Mouse (Mus musculus): ENCODE measurements around the gene Tapt1.
"Not testable (repeated sequence)": the region's sequence is repeated elsewhere in the genome, so short reads cannot be mapped to it uniquely, and the experiment has no call there.

Gene Tapt1

DNA sequence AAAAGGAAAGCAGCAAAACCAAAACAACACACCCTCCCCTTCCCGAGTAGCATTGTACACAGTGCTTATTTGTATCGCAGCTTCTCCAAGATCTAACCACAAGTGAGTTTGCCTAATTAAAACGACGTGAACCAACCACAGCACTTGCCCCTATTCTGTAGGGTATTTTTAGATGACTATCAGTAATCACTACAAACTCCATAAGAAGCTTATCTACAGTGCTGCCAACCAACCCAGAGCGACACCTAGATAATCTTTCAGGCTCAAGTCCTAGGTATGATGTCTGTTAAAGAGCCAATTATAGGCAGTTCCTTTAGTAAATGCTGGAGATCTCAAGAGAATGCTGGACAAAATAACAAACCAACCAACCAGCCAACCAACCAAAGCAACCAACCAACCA is 28.6 kb downstream of the Tapt1 start:
- no peak for DNase-seq

GRCm38 (mm10) chr5:44196167-44196566 is 30.3 kb downstream of the Tapt1 start:
- no peak for DNase-seq

GRCm38 (mm10) chr5:44187370-44187769 is 39.1 kb downstream of the Tapt1 start:
- no peak for DNase-seq

DNA sequence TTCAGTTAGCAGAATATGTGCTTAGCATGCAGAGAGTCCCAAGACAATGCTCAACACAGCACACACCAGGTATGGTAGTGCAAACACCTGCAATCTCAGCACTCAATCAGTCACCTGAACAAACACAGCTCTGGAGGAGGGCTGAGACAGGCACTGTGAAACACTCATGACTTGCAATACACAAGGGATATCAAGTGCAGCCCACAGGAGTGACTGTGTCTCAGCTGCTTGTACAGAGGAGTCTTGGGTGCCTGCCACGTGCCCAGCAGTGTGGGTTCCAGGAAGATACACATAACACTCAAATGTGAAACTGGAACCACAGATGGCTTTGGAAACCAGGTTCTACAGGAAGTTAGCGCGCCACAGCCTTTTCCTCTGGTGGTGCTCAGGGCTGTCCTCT is 44.8 kb downstream of the Tapt1 start:
- peak in 1 of 2 experiments; percentile 17 for DNase-seq

GRCm38 (mm10) chr5:44180450-44180849 is 46.0 kb downstream of the Tapt1 start:
- DNase-seq: no peak

DNA sequence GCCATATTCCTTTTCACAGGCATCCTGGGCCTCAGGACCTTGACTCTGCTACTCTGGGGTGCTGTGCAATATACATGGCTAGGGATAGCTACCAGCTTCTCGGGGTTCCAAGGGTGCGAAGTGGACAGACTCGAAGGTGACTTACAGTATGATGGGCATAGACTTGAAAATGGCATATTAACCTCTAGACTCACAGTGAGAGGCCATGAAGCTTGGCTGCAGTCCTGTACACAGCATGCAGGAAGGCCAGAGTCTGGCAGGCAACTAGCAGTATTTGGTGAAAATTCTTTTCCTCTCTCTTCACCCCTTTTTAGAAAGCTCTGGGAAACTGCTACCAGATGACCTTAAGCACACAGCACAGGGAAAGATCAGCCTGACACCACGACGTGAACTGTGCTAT is 52.4 kb downstream of the Tapt1 start:
- no peak for DNase-seq

GRCm38 (mm10) chr5:44166866-44167265 is 59.6 kb downstream of the Tapt1 start:
- no peak for DNase-seq

- peak; percentile 41 to 54 for DNase-seq
Observed at GRCm38 (mm10) chr5:44165854-44166253, 60.6 kb downstream of the Tapt1 start.

DNA sequence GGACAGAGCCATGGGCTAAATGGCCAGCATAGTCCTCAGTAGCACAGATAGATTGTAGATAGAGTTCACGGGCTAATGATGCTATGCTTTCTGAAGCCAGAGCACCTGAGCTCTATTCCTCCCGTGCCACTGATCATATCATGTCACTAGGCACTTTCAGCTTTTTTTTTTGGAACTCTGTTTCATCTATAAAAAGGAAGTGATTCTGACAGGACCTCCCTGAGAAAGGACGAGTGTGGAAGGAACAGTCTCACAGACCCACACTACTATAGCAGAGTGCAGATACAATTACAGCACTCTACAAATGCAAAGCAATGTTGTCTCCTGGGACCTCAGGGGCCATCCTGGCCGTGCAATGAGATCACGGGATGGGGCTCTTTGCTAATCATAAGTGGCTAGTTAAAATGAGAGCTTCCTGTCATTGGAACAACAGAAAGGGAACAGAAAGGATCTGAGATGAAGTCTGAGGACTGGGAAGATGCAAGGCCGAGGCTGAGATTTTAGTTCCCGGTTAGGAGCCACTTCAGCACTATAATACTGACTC is 62.1 kb downstream of the Tapt1 start:
- no peak for DNase-seq

- no peak for DNase-seq
Observed at GRCm38 (mm10) chr5:44163318-44163717, 63.1 kb downstream of the Tapt1 start.

- no peak for DNase-seq
Observed at GRCm38 (mm10) chr5:44162786-44163185, 63.6 kb downstream of the Tapt1 start.

- DNase-seq: no peak
Observed at GRCm38 (mm10) chr5:44159679-44160438, 66.6 kb downstream of the Tapt1 start.

DNA sequence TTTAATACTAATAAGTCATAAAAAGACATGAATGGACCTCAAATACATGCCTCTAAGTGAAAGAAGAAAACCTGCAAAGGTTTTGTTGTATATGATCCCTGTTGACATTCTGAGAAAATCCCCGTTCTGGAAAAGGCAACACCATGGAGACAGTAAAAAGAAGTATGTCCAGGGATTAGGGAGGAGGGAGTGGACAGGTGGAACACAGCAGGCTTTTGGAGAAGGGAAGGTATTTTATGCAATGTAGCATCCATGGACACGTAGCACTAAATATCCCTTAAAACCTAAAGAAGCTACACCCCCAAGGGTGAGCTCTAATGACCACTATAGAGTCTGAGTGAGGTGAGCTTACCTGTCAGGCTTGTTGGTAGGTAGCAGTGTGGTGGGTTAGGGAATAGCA is 67.2 kb downstream of the Tapt1 start:
- no peak for DNase-seq

DNA sequence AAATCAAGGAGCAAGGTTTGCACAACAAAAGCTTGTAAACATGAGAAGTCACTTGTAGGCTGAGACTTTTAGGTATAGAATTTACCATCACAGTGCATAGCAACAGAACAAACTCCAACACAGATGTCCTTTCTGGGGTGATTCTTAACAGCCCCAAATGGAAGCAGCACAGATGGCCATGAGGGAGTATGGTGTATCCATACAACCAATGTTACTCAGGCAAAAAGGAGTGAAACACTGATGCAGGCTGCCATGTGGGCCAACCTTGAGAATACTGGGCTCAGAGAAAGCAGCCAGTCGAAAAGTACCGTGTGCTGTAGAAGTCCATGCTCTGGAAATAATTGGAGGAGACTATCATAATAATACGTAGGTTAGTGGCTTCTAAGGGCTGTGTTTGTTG is 68.0 kb downstream of the Tapt1 start:
- no peak for DNase-seq

GRCm38 (mm10) chr5:44157760-44158159 is 68.7 kb downstream of the Tapt1 start:
- no peak for DNase-seq

GRCm38 (mm10) chr5:44153050-44153449 is 73.4 kb downstream of the Tapt1 start:
- DNase-seq: no peak

DNA sequence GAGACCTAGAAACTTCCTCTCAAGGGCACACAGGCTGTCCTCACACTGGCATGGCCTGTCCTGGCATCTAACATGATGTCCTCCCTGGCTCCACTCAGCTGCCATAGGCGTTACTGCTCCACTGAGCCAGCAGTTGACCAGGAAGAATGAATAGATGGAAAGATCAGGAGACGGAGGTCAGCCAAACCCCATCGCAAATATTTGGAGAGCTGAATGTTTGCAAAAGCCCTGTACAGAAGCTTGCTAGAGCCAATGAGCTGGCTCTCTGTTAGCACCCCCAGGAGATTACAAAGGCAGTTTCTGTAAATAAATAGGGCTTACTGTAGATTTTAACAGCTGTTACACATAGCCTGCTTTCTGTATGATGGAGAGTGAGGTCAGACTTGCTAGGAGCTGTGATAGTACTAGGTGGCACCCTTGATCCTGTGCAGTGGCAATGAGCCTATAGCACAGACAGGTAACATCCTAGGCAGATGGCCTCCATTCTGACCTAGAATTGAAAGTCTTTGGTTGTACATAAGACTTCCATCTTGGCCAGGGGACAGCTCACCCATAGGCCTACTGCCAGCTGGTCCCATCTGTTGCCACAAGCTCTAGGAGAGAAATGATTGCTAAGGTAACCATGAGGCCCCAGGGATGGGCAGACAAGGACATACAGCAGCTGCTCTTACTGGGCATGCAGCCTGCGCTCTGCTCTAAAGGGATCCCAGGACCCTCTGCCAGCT is 74.9 kb downstream of the Tapt1 start:
- DNase-seq: no peak

DNA sequence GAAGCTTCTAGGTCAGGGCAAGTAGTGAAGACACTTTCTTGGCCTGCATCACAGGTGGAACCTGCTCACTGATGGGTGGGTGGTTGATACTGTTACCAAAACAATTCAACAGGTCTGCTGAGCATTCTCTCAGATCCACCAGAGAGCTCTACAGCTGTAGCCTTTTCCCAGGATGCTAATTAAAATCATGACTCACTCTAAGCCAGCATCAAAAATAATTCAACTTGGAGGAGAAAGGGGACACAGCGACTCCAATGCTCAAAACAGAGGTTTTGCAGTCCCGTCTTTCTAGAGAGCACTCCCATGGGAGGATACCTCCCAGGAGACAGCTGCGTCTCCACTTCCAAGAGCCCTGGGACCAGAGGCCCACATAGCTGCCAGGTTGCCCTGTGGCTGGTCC is 78.7 kb downstream of the Tapt1 start:
- no peak for DNase-seq

GRCm38 (mm10) chr5:44146437-44147332 is 79.7 kb downstream of the Tapt1 start:
- DNase-seq: no peak

DNA sequence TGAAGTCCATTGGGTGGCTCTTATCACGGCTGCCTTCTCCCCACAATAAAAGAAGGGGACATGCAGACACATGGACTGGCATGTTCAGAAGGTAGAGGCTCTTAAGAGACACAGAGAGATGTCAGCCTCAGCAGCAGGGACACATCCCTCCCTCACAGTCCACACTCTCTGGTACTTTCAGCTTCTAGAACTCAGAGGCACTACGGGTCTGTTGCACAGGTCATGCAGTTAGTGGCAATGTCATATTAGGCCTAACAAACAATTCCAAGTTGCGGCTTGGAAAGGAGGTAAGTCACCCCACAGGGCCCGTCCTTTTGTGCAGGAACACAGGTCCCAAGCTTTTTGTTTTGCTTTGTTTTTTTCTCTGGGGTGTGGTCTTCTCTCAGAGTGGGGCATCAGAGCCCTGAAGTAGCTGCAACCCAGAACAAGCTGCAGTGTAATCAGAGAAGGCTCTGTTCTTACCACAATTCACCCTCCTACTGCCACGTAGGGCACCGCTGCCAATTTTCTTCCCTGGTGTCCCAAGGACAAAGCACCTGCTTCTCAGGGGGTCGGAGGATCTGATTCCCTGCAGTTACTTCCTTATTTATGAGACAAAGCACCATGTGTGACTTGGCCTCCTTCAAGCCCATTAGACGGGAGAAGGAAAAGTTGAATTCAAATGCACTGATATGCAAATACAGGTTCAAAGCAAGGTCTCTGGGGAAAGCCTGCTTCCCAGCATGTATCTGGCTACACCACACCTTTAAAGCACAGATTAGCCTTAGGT is 82.8 kb downstream of the Tapt1 start:
- DNase-seq: no peak

DNA sequence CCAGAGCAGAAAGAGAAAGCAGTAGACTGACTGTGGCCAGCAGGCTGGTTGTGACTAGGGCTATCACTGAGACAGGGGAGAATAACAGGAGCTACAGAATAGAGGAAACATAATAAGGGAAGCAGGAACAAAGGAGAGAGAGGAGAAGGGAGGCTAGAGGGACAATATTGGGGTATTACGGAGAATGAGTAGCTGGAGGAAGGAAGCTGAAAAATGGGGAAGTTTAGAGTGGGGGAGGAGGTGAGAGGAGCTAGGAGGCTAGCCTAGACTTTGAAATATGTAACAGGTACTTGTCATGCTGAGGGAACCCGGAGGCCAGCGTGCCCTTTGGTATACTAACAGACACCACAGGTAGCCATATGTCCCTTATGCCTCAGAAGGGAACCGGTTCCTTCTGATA is 98.9 kb downstream of the Tapt1 start:
- DNase-seq: no peak

- DNase-seq: not testable (repeated sequence)
Observed at GRCm38 (mm10) chr5:44126574-44126973, 99.9 kb downstream of the Tapt1 start.

Data from kidney, postnatal 36 days (tissue).